Mouse (Mus musculus) T-helper 1 cell (primary cell): ENCODE data around the gene Gm49322.

Experiments
- in situ Hi-C: fragments of 300-600 bp; cut with MboI, MseI; formaldehyde crosslinking; loops from one replicate; pipeline ENCODE4 v1.15.1; 2025; ENCODE audit warnings: high pct_unique_total_duplicates

Gm49322 gene

GRCm38 (mm10) chr10:80605721-80606120 is at the start of gene Gm49322:
Gene Gm49322, plus strand, starts transcription at chr10:80606021.
- in situ Hi-C loops, result loop anchor here (10.0 kb wide), 1 partner anchor 539 kb away; no protein-coding TSS in a partner anchor

- in situ Hi-C loops, result no loop called here
Measured at GRCm38 (mm10) chr10:80557346-80557965, 48.4 kb upstream of the Gm49322 start.

DNA sequence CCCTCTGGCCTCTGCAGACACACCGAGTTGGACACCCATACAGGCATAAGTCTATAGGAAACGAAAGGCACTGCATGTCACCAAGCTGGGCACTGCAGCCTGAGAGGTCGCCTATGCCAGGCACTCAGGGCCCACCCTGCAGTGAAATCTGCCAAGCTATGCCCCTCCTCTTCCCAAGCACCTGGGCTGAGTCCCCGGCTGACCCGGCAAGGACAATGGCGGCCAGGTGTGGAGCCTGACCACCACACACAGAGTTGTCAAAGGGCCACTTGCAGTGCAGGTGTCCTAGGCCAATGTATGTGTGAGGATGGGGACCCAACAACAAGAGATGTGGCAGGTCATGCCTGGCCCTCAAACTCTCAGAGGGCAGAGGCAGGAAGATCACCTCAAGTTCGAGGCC is 46.4 kb upstream of the Gm49322 start:
- in situ Hi-C loops, result no loop called here

DNA sequence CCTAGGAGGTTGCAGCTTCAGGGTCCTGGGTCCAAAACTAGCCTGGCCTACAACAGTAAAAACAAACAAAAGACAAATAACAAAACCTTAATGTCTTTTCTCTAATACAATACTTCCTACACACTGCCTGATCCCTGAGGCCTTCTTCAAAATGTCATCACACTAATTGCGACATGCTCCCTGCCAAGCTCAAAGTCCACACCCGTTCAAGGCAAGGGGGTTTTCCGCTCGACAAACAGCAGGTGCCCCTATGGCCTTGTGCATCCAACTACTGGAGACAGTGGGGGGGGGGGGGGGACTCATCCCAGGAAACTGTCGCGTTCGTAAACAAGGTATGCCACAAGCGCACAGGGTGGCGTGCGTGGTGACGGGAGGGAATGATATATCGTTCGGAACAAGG is 45.2 kb upstream of the Gm49322 start:
- in situ Hi-C loops, result no loop called here

GRCm38 (mm10) chr10:80561116-80561944 is 44.5 kb upstream of the Gm49322 start, which contains the start of gene Rexo1:
Gene Rexo1, minus strand, starts transcription at chr10:80561560.
- in situ Hi-C loops, result no loop called here

GRCm38 (mm10) chr10:80566375-80567092 is 39.3 kb upstream of the Gm49322 start:
- in situ Hi-C loops, result no loop called here

DNA sequence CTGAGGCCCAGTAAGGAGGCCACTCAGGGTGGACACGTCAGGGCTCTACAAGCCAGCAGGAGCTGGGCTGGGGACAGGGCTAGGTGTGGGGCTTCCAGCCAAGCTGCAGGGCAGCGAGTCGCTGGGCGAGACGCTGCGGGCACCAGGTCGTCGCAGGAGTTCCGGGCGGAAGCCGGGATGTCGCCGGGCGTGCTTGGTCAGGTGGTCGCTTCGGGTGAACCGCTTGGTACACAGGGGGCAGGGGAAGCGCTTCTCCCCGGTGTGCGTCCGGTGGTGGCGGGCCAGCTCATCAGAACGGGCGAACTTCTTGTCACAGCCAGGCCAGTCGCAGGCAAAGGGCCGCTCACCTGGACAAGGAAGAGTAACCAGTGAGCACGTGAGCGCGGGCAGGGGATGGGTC is 36.9 kb upstream of the Gm49322 start:
- in situ Hi-C loops, result no loop called here

- in situ Hi-C loops, result no loop called here
Measured at GRCm38 (mm10) chr10:80569664-80570066, 36.2 kb upstream of the Gm49322 start.

DNA sequence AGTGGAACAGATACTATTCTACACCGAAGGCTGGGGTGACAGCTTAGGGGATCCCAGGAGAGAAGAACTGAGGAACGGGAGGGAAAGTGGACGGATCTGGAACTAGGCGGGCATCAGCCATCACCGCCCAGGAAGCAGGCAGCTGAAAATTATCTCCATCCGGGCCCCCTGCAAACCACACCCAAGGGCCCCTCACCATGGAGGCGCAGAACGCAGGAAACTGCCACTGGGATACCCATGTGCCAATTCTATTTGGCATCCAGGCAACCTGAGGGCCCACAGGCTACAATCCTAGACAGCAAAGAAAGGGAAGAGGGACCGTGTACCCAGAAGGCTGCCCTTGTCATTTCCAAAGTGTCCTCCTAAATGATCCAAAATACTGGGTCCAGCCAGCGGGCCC is 35.4 kb upstream of the Gm49322 start:
- in situ Hi-C loops, result no loop called here

DNA sequence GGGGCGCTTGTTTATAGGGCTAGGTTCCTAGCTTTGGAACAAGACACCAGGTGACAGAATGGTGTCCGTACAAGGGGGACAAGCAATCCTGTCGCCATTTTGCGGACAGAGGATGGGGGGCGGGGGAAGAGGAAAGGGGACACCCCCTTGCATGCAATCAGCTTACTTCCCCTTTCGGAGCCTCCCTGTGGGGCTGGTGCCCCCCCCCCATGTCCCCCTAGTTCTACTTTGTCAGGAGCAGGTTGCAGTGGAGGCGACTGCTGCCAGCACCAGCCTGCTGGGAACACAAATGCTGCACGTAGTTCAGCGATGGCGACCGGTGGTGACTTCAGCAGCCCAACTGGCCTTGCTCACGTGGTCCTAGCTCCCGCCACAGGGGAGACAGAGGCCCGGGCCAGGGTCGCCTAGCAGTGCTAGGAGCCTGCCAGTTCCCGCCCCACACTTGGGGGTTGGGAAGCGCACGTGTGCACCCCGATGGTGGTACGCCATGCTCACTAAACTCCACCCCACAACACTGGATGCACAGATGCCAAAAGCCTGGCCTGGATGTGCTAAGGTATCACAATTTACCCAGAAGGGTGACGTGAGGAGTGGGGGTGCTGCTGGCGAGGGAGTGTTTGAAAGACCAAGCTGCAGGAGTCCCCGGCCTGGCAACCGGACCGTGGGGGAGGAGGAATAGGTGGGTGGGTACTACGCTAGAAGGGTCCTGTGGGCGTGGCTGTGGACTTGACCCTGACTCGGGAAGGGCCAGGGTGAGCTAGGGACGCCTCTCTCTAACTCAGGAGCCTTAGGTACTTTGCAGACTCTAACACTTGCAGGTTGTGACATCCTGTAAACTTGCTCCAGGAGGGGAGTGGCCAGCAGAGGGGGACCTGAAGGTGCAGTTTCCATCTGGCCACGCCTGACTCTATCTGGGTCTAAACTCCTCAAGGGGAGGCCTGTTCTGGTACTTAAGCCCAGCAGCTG is 34.7 kb upstream of the Gm49322 start:
- in situ Hi-C loops, result no loop called here

GRCm38 (mm10) chr10:80572477-80572876 is 33.3 kb upstream of the Gm49322 start:
- in situ Hi-C loops, result no loop called here

DNA sequence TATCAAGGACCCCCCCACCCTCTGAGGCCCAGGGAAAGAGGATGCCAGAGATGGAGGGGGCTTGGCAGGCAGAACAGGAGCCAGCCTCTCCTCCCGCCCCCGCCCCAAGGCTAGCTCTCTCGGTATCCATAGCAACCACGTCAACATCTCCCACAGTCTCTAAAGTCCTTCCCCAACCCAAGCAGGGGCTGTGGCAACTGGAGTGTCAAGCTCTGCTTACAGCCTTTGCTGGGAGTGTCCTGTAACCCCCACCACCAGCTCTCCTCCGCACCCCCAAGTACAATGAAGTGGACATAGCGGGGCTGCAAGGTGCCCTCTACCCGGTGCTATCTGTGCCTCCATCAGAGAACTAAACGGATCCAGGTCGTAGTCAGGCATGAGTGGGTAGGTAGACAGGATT is 31.9 kb upstream of the Gm49322 start:
- in situ Hi-C loops, result no loop called here

DNA sequence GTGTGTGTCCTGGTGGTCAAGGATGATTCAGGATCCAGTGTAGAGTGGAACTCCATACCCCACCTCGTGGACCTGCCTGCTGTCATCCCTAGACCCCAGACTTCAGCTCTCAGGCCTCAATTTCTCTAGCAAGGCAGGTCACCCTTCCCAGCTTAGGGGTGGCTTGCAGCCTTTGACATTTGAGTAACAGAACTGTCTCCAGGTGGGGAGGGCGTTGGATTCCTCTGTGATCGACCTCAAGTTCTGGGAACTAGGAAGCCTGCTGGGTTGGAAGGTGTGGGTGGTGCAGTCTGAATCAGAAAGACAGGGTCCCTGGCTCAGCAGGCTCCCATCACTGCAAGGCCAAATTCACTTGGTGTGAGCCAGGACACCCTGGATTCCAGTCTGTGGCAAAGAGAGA is 30.9 kb upstream of the Gm49322 start:
- in situ Hi-C loops, result loop anchor here (5.0 kb wide), 1 partner anchor 102 kb away; the partner anchor contains the start of gene Mknk2

DNA sequence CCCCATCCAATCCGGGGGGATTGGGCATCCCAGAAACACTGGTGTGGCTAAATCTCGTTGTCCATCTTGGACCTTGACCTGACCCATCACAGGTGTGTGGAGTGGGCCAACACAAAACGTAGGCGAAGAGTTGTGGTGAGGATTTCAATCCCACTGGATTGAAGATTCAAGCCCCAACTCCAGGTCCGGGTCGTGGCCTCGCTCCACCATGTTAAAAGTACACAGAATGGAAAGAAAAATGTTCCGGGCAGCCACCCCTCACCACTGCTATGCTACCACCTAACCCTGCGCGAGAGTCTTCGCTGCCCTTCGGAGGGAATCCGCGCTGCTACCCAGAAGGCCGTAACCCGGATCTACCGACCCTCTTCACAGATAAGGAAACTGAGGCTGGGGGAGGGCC is 29.9 kb upstream of the Gm49322 start:
- in situ Hi-C loops, result loop anchor here (5.0 kb wide), 1 partner anchor 101 kb away; the partner anchor contains the start of gene Mknk2

GRCm38 (mm10) chr10:80576351-80577194 is 29.2 kb upstream of the Gm49322 start:
- in situ Hi-C loops, result loop anchor here (5.0 kb wide), 1 partner anchor 101 kb away; the partner anchor contains the start of gene Mknk2

DNA sequence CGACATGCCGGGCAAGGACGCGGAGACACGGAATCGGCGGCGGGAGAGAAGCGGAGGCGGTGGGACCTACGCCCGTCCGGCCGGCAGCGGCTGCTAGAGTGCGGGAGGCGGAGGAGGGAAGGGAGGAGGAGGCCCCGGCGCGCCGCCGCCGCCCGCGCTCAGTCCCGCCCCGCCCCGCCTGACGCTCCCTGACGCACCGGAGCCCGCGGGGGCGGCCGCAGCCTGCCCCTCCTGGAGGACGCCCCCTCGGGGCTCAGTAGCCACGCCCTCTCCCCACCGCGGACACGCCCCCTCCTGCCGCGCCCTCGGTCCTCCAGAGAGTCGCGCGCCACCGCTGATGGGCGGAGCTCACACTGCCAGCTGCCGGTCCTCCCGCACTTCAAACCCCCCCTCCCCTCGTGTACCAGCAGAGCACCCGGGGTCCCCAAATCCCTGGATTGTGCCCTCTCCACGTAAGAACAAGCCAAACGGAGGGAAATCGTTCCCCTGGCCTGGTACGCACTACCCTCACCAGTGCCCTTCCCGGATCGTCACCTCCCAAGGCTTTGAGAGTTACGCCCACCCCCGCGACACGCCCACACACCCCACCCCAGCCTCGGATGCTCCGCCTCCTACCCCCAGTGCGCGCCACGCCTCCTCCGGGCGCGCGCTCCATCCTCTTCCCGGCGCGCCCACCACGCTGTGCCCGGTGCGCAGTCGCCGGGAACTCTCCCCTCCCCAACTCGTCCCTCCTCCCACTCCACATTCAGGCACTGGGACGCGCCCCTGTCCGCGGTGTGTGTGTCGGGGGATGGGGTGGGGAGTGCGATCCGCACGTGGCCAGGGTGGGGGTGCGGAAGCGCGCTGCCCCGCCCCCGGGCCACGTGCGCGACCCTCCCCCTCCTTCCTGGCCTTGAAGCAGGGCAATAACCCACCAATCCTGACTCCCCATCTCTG is 28.4 kb upstream of the Gm49322 start, which contains the start of gene Klf16:
TSS of gene Klf16 (minus strand) at position 127 of the 936 bp plus-strand sequence.
- in situ Hi-C loops, result loop anchor here (5.0 kb wide), 1 partner anchor 100 kb away; the partner anchor contains the start of gene Mknk2

DNA sequence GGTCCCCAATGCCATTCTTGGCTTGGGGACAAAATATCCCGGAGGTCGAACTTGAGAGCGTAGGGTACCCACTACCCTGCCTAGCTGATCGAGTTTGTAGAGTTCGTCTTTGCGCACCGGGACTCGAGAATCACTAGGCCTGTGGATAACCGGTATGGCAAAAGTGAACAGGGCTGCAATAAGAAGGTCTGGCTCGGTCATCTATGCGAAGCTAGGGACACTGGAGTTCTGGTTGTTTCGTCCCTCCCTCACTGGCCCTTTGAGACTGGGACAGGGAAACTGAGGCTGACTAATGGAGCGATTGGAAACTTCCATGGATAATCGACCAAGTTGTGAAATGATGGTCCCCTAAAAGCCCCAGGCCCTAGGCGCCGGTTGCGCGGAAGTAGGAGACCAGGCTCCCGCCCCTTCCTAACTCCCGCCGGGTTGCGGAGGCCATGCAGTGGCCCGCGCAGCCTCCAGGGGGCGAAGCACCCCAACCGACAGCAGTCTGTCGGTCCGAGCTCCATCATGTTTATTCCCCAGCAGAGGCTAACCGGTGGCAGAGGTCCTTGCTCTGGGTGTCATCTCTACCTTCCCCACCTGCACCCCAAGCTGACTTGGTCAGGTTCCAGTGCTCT is 27.6 kb upstream of the Gm49322 start:
- in situ Hi-C loops, result loop anchor here (5.0 kb wide), 1 partner anchor 99 kb away; the partner anchor contains the start of gene Mknk2

DNA sequence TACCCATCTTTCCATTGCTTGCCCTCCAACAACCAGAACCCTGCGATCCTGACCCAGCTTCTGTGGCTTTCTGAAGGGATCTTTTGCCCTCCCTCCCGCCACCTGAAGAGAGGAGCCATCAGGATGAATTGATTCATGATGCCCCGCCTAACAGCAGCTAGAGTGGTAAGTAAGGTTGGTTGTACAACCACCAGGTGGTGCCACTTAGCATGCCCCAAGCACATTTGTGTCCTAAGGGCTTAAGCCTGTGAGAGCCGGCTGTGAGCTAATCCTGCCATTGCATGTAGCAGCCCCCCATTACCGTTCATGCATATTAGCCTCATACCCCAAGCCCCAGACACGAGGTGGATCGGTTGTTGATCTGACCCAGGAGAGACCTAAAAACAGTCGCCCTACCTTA is 26.9 kb upstream of the Gm49322 start:
- in situ Hi-C loops, result loop anchor here (5.0 kb wide), 1 partner anchor 98 kb away; the partner anchor contains the start of gene Mknk2
